Mouse (Mus musculus) ES-Bruce4 (cell line): ENCODE measurements around the gene Map1a. TPM values are rescaled to one million over a fixed set of nuclear protein-coding genes. Genes with fewer than 3 reads are reported as not detected.

ENCODE experiments used
- H3K27ac ChIP-seq: 2 replicates; pipeline ENCODE4 v1.5.1; 2012; ENCODE audit warnings: low read length, inconsistent platforms; ENCODE audit not compliant: insufficient read depth
- H3K27me3 ChIP-seq: 2 replicates; pipeline ENCODE4 v1.6.1; 2012; ENCODE audit warnings: mild to moderate bottlenecking, low read length, inconsistent platforms; ENCODE audit not compliant: control insufficient read depth, poor library complexity, insufficient read depth, severe bottlenecking
- H3K36me3 ChIP-seq: 2 replicates; pipeline ENCODE4 v1.6.1; 2012; ENCODE audit warnings: inconsistent platforms, mild to moderate bottlenecking, low read length, moderate library complexity; ENCODE audit not compliant: control insufficient read depth, poor library complexity, insufficient read depth, severe bottlenecking
- H3K4me1 ChIP-seq: one replicate; pipeline ENCODE4 v1.8.1; 2011; ENCODE audit warnings: low read length; ENCODE audit not compliant: control insufficient read depth, insufficient read depth
- H3K4me3 ChIP-seq: 2 replicates; pipeline ENCODE4 v1.5.1; 2011; ENCODE audit warnings: low read depth, mild to moderate bottlenecking, low read length
- H3K9ac ChIP-seq: 2 replicates; pipeline ENCODE4 v1.6.1; 2012; ENCODE audit warnings: low read depth, mild to moderate bottlenecking, inconsistent platforms; ENCODE audit not compliant: poor library complexity, severe bottlenecking
- H3K9me3 ChIP-seq: replicated peaks from 2 replicates; pipeline ENCODE4 v1.6.1; 2012; ENCODE audit warnings: mild to moderate bottlenecking, low read length, inconsistent platforms; ENCODE audit not compliant: control insufficient read depth, poor library complexity, insufficient read depth, severe bottlenecking
- CTCF ChIP-seq: IDR thresholded peaks from one replicate; pipeline ENCODE4 v1.8.1; 2011; ENCODE audit warnings: low read depth, low read length
- EP300 ChIP-seq: IDR thresholded peaks from 2 replicates; pipeline ENCODE4 v1.6.1; 2011; ENCODE audit warnings: low read depth, low read length; ENCODE audit not compliant: insufficient read depth
- POLR2A ChIP-seq: IDR thresholded peaks from one replicate; pipeline ENCODE4 v1.8.1; 2011; ENCODE audit warnings: low read length; ENCODE audit not compliant: insufficient read depth
- polyA plus RNA-seq: library from polyadenylated mRNA; stranded (reverse); fragments of >200 nt; gene quantifications from 2 replicates; pipeline ENCODE4 v1.2.4, GENCODE M21; 2011; ENCODE audit warnings: low read depth; ENCODE audit not compliant: missing spikeins, insufficient read depth, insufficient read length

The Map1a gene
- polyA plus RNA-seq, 1 experiment, result 5.3 TPM

DNA sequence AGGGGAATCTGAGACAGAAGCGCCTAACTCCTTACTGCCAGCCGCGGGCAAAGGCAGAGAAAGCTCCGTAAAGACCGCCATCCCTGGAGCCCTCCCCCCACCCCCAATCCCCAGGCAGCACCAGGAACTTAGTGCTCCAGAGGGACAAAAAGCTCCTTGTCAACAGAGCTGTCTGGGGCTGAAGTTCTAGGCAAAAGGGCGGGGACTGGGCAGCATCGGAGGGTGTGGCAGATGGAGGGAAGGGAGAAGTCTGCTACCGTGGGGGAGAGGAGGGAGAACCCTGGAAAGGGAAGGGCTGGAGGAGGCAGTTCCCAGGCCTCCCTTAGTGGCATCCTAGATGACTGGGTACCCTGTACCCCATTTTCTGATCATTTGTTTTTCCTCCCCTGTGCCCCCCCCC lies 8.7 kb downstream of the Map1a start:
- no peaks in the 10 kb centered on the region for H3K27me3 ChIP-seq
- no peak overlapping the region for H3K9ac ChIP-seq
- no peak overlapping the region for H3K27ac ChIP-seq
- TF ChIP-seq POLR2A (no peak), EP300 (no peak), CTCF (no peak)
- no peaks in the 10 kb centered on the region for H3K9me3 ChIP-seq
- no peak overlapping the region for H3K4me3 ChIP-seq
- no peaks in the 10 kb centered on the region for H3K36me3 ChIP-seq
- peaks cover 15% of the 10 kb centered on the region for H3K4me1 ChIP-seq

DNA sequence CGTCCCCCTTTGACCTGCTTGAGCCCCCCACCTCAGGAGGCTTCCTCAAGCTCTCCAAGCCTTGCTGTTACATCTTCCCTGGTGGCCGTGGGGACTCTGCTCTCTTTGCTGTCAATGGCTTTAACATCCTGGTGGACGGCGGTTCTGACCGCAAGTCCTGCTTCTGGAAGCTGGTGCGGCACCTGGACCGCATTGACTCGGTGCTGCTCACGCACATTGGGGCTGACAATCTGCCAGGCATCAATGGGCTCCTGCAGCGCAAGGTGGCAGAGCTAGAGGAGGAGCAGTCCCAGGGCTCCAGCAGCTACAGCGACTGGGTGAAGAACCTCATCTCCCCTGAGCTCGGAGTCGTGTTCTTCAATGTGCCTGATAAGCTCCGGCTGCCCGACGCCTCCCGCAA lies 10.1 kb downstream of the Map1a start:
- Histone ChIP-seq H3K4me3 (no peak overlapping the region), H3K36me3 (no peaks in the 10 kb centered on the region), H3K4me1 (peaks cover 15% of the 10 kb centered on the region), H3K27ac (no peak overlapping the region), H3K27me3 (no peaks in the 10 kb centered on the region), H3K9me3 (no peaks in the 10 kb centered on the region), H3K9ac (no peak overlapping the region)
- TF ChIP-seq EP300 (no peak), POLR2A (no peak), CTCF (no peak)

DNA sequence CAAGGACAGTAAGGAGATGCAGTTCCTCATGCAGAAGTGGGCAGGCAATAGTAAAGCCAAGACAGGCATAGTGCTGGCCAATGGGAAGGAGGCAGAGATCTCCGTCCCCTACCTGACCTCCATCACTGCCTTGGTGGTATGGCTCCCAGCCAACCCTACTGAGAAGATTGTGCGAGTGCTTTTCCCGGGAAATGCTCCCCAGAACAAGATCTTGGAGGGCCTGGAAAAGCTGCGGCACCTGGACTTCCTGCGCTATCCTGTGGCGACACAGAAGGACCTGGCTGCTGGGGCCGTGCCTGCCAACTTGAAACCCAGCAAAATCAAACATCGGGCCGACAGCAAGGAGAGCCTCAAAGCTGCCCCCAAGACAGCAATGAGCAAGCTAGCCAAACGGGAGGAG lies 10.6 kb downstream of the Map1a start:
- Histone ChIP-seq H3K27me3 (no peaks in the 10 kb centered on the region), H3K9me3 (no peaks in the 10 kb centered on the region)

DNA sequence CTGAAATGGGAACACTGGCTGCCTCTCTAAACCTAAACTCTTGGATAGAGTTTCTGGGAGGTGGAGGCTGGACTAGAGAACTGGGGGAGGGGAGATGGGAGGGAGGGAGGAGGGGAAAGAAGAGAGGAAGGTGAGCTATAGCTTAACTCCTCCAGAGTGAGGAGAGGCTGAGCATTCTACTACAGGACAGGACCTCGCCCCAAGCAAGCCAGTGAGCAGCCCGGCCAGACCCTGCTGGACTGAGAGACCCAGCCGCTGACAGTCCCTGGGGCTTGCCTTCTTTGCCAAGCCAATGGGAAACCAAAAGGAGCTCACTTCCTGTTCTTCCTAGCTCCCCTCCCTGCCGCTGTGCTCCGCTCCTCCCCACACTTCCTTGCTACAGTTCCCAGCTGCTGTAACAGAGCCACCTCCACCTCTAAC lies 19.6 kb downstream of the Map1a start:
- Histone ChIP-seq H3K4me1 (no peaks in the 10 kb centered on the region), H3K9ac (no peak overlapping the region), H3K4me3 (peak overlapping the region; percentile 16; the same call in 1 of the 2 replicates)

More for the DNA sequence above, 10.6 kb downstream of the Map1a start:
- Histone ChIP-seq H3K4me3 (no peak overlapping the region), H3K9ac (no peak overlapping the region), H3K27ac (no peak overlapping the region), H3K4me1 (peaks cover 10% of the 10 kb centered on the region), H3K36me3 (no peaks in the 10 kb centered on the region)
- no peak for TF ChIP-seq CTCF
- TF ChIP-seq POLR2A, result no peak

GRCm38 (mm10) chr2:121316278-121316677 lies 26.9 kb downstream of the Map1a start:
- TF ChIP-seq CTCF (no peak), EP300 (no peak), POLR2A (no peak)
- no peaks in the 10 kb centered on the region for H3K9me3 ChIP-seq
- no peak overlapping the region for H3K9ac ChIP-seq
- H3K36me3 ChIP-seq, result no peaks in the 10 kb centered on the region
- no peaks in the 10 kb centered on the region for H3K4me1 ChIP-seq
- no peak overlapping the region for H3K4me3 ChIP-seq
- no peaks in the 10 kb centered on the region for H3K27me3 ChIP-seq
- H3K27ac ChIP-seq, result no peak overlapping the region

More for the DNA sequence above, 19.6 kb downstream of the Map1a start:
- H3K36me3 ChIP-seq, result no peaks in the 10 kb centered on the region
- H3K27me3 ChIP-seq, result no peaks in the 10 kb centered on the region
- H3K27ac ChIP-seq, result no peak overlapping the region
- no peaks in the 10 kb centered on the region for H3K9me3 ChIP-seq
- TF ChIP-seq POLR2A (no peak), CTCF (no peak), EP300 (no peak)

DNA sequence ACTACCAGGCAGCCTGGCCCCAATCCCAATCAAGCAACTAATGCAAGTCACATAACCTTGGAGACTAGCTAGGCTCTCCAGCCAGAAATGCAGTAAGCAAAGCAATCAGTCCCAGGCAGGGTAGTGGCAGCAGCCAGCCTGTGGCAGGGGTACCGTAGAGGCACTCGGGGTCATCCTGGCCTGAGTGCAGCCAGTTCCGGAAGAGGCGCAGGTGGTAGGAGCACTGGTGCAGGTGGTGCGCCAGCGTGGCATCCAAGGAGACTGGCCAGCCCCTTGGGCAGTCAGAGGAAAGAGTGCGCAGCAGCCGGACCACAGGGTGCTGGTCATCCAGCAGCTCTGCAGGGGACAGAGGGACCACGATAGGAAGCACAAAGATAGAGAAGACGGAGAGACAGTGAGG lies 33.6 kb downstream of the Map1a start:
- TF ChIP-seq CTCF (no peak), EP300 (no peak), POLR2A (no peak)
- Histone ChIP-seq H3K36me3 (no peaks in the 10 kb centered on the region), H3K4me1 (no peaks in the 10 kb centered on the region), H3K4me3 (no peak overlapping the region), H3K9ac (no peak overlapping the region), H3K27ac (no peak overlapping the region), H3K27me3 (no peaks in the 10 kb centered on the region), H3K9me3 (no peaks in the 10 kb centered on the region)
